Mouse (Mus musculus) mature B cell (primary cell): ENCODE measurements at regions not wholly inside any gene's neighbourhood (a gene's known extent, or its start where the extent isn't known, plus 50 kb on each side); places are given as distances from the start of the nearest gene placed in this dataset.

Experiments
- in situ Hi-C: fragments of 300-500 bp; cut with MboI; formaldehyde crosslinking; loops from 2 replicates; pipeline ENCODE4 v1.14.3; 2019

GRCm38 (mm10) chr13:6395562-6396223 is 152.3 kb upstream of the Pitrm1 start:
- in situ Hi-C loops, result no loop called here

DNA sequence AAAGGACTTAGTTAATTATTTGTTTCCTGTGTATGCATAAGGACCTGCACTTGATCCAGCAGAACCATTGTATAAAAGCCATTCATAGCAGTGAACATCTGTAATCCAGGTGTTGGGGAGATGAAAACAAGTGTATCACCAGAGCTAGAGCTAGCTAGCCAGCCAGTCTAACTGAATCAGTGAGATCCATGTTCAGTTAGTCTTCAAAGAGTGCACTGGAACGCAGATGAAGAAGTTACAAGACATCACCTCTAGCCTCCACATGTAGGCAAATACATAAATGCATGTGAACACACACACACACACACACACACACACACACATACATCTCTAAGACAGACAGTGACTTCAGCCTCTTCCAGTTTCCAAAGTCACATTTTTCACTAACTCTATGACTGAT is 150.3 kb upstream of the Pitrm1 start:
- in situ Hi-C loops, result no loop called here

GRCm38 (mm10) chr13:6431821-6432220 is 116.1 kb upstream of the Pitrm1 start:
- in situ Hi-C loops, result no loop called here

- in situ Hi-C loops, result no loop called here
These were observed 101.0 kb upstream of the Pitrm1 start for GRCm38 (mm10) chr13:6446976-6447375.

GRCm38 (mm10) chr13:6461363-6461762 is 86.6 kb upstream of the Pitrm1 start:
- in situ Hi-C loops, result no loop called here

DNA sequence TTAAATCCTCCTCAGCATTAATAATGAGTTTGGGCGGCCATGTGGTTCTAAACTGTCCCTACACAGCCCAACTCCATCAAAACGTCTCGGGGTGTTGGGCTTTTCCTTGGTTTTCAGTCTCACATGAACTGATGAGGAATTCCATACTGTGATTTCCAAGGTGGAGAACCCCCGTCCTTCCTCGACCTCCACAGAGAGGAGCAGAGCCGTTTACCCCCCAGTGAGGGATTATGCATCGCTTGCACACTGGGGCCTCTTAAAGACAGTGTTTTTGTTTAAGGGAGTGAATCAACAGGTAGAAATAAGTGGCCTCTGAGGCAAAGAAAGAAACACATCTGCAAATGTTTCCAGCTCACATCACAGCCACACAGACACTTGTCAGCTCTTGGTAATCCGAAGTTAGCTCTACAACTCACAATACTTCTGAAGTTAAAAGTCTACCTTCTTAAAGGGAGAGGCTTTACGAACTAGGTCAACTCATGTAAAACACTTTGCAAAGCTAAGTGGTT is 82.0 kb upstream of the Pitrm1 start:
- in situ Hi-C loops, result no loop called here

DNA sequence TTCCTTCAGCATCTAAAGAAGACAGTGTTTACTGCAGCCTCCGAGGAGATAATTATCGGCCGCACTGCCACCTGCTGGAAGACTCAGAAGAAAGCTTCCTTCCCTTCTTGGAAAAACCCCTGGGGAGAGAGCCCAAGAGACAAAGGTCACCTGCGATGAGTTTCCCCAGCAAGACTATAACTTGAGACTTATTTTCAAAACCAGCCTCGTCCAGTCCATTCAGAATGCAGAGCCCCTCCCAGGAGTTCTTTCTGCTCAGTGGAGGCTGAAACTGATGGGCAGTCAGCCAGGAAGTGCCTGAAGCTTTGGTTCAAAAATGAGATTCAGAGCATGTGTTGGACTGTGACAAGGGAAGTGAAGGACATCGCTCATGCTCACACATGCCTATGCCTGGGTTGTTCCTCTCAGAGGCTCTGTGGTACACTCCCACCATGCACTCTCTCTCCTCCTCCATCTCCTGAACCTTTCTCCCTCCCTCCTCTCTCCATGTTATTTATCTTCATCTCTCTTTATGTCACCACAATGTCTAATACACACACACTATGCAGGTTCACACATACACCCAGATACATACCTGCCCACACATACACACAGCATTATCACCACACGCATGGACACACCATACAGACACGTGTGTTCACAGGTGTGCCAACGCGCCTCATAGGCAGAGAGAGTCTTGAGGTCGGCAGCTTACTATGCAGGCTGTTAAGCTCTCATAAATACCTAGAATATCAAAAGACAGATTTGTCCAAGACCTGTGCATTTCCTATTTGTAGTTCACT is 78.3 kb upstream of the Pitrm1 start:
- in situ Hi-C loops, result loop anchor here (10.0 kb wide), 1 partner anchor 1805 kb away; no protein-coding TSS in a partner anchor

- in situ Hi-C loops, result loop anchor here (10.0 kb wide), 1 partner anchor 1806 kb away; no protein-coding TSS in a partner anchor
These were observed 77.5 kb upstream of the Pitrm1 start for GRCm38 (mm10) chr13:6470286-6471103.

- in situ Hi-C loops, result loop anchor here (10.0 kb wide), 1 partner anchor 1807 kb away; no protein-coding TSS in a partner anchor
These were observed 76.3 kb upstream of the Pitrm1 start for GRCm38 (mm10) chr13:6471643-6472042.

GRCm38 (mm10) chr13:6473401-6474190 is 74.4 kb upstream of the Pitrm1 start:
- in situ Hi-C loops, result loop anchor here (10.0 kb wide), 1 partner anchor 1809 kb away; no protein-coding TSS in a partner anchor

GRCm38 (mm10) chr13:6479667-6480066 is 68.3 kb upstream of the Pitrm1 start:
- in situ Hi-C loops, result loop anchor here (10.0 kb wide), 1 partner anchor 1815 kb away; no protein-coding TSS in a partner anchor

- in situ Hi-C loops, result no loop called here
These were observed 63.5 kb upstream of the Pitrm1 start for GRCm38 (mm10) chr13:6484418-6484817.

- in situ Hi-C loops, result no loop called here
These were observed 60.1 kb upstream of the Pitrm1 start for GRCm38 (mm10) chr13:6487837-6488236.

DNA sequence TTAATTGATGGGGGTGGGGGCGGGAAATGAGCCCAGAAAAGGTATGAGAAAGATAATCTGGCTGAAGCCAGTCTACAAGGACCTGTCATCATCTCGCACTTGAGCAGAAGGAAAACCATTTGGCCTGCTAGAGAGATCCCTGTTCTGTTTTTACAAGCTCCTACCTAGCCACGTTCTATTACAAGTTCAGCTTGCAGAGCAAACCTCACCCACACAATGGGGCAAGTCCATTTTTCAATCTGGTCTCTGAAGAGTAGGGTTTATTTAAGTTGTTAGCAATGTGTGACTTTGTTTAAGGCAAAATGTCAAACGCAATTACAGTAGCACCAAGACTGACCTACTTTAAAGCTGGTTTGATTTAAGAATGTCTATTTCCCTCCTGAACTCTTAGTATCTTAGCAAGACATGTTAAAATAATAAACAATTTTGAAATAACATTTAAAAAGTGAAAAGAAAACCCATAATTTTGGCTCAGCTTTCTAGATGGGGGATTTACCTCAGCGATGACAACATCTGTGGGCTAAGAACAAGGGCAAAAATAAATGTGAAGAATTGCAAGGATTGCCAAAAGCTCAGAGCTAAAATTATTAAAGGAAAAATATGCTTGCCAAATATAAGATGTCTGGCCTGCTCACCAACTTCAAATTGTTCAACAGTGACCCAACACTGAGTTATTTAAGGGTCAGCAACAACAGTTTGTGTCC is 54.9 kb upstream of the Pitrm1 start:
- in situ Hi-C loops, result no loop called here
